Mouse (Mus musculus): ENCODE data around the gene Prdm16. TPM values are rescaled to one million over a fixed set of nuclear protein-coding genes. Genes with fewer than 3 reads are reported as not detected.

Gene Prdm16
- polyA plus RNA-seq, 1 experiment from 2014 or later, result 12.6 TPM

DNA sequence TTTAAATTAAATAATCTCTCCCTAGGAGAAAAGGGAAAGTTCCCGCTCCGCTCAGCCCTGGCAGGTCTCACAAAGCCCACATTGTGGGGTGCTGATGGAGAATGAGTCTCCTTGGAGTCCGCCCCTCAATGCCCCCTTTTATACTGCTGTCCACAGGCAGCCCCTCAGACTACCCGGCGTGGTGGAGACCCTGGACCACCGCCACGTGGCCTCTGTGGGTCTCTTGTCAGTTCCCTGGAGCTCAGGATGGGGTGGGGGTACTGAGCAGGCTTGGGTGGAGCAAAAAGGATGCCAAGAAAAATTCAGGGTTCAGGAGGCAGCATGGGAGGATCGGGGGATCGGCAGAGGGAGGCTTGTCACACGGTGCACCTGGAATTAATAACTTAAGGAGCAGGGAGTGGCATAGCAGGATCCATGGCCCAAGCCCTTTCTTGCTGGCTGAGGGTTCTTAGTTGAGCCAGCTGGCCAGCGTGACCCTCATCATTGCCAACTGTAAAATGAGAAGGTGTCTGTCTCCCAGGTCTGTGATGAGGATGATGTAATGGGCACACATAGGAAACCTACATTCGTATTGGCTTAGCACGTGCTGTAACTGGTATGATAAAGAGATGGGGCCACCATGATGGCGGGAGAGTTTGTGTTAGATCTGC is 239.9 kb downstream of the Prdm16 start:
- 68% methylated on average over 14 of the region's 14 CpGs for WGBS
- Histone ChIP-seq H3K4me2 (ENCODE audit: low read length) (no peak overlapping the region), H3K27ac (ENCODE audit: low read depth, low read length) (no peak overlapping the region), H3K36me3 (ENCODE audit: control insufficient read depth, insufficient read depth, low read length) (no peaks in the 10 kb centered on the region), H3K4me1 (ENCODE audit: control insufficient read depth, insufficient read depth, low read depth, low read length) (peaks cover 20% of the 10 kb centered on the region; the same call in 1 of the 2 replicates), H3K27me3 (replicated peaks; ENCODE audit: control insufficient read depth, insufficient read depth, low read length) (no peaks in the 10 kb centered on the region), H3K9ac (ENCODE audit: low read depth, low read length) (no peak overlapping the region), H3K4me3 (ENCODE audit: low read length) (no peak overlapping the region), H3K9me3 (ENCODE audit: control insufficient read depth, low read length) (no peaks in the 10 kb centered on the region)
- ATAC-seq, result peak; percentile 71

DNA sequence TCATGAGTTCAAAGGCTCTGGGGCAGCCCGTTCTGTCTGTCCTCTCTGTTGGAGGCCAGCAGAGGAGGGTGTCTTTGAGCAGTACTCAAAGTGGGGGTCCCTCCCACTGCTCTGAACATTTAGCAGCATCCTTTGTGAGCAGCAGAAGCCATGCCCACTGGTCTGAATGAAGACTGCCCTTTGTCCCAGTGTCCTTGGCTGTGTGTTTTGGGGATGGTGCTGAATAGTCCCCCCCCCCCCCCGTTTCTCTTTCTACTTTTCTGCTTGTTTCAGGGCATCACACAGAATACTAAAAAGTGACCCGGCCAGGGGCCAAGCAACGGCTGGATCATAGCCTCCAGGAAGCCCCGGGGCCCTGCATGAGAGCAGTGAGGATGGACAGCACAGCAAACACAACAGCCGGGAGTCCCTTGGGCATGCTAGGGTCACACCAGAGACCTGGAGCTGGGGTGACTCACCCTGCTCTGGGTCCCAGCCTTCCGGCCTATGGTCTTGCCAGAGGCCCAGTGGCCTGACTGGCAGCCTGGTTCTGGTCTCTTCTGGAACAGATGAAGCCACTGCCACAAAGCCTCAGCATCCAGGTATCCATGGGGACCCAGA is 242.4 kb downstream of the Prdm16 start:
- Histone ChIP-seq H3K4me3 (ENCODE audit: low read length) (no peak overlapping the region), H3K36me3 (ENCODE audit: control insufficient read depth, insufficient read depth, low read length) (no peaks in the 10 kb centered on the region), H3K27ac (ENCODE audit: low read depth, low read length) (no peak overlapping the region), H3K4me2 (ENCODE audit: low read length) (no peak overlapping the region), H3K27me3 (replicated peaks; ENCODE audit: control insufficient read depth, insufficient read depth, low read length) (no peaks in the 10 kb centered on the region), H3K4me1 (ENCODE audit: control insufficient read depth, insufficient read depth, low read depth, low read length) (peaks cover 30% of the 10 kb centered on the region), H3K9ac (ENCODE audit: low read depth, low read length) (no peak overlapping the region), H3K9me3 (ENCODE audit: control insufficient read depth, low read length) (no peaks in the 10 kb centered on the region)
- peak; percentile 83 for ATAC-seq
- WGBS, result 48% methylated on average over 7 of the region's 7 CpGs

- 0 out of 2 replicates have a peak overlapping the region, but pooled peaks have one; percentile 19 for H3K27ac ChIP-seq (ENCODE audit: low read depth, low read length)
- no peak overlapping the region for H3K4me3 ChIP-seq (ENCODE audit: low read length)
- H3K27me3 ChIP-seq (replicated peaks; ENCODE audit: control insufficient read depth, insufficient read depth, low read length), result no peaks in the 10 kb centered on the region
- H3K9ac ChIP-seq (ENCODE audit: low read depth, low read length), result no peak overlapping the region
- H3K4me1 ChIP-seq (ENCODE audit: control insufficient read depth, insufficient read depth, low read depth, low read length), result peaks cover 30% of the 10 kb centered on the region
- no peaks in the 10 kb centered on the region for H3K9me3 ChIP-seq (ENCODE audit: control insufficient read depth, low read length)
- ATAC-seq, result peak; percentile 73
- no peaks in the 10 kb centered on the region for H3K36me3 ChIP-seq (ENCODE audit: control insufficient read depth, insufficient read depth, low read length)
- WGBS, result 29% methylated on average over 18 of the region's 18 CpGs
- H3K4me2 ChIP-seq (ENCODE audit: low read length), result no peak overlapping the region
These were observed 243.2 kb downstream of the Prdm16 start for GRCm38 (mm10) chr4:154393196-154394122.

DNA sequence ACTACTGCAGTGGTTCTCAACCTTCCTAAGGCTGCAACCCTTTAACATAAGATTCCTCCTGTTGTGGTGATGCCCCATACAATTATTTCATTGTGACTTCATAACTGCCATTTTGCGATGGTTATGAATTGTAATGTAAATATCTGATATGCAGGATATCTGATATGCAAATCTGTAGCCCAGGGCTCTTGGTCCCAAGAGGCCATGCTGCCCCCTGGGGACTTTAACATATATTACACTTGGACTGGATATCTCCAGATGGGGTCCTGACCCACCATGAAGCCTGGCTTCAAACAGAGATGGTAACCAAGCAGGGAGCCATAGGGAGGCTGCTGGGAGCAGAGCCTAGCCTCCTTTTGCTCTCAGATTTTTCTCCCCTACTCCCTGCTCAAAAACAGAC is 244.0 kb downstream of the Prdm16 start:
- H3K4me2 ChIP-seq (ENCODE audit: low read length), result no peak overlapping the region

GRCm38 (mm10) chr4:154390333-154391080 is 246.2 kb downstream of the Prdm16 start:
- Histone ChIP-seq H3K36me3 (ENCODE audit: control insufficient read depth, insufficient read depth, low read length) (no peaks in the 10 kb centered on the region), H3K27ac (ENCODE audit: low read depth, low read length) (peak overlapping the region; percentile 56; the same call in 1 of the 2 replicates), H3K4me3 (ENCODE audit: low read length) (no peak overlapping the region), H3K9me3 (ENCODE audit: control insufficient read depth, low read length) (no peaks in the 10 kb centered on the region), H3K4me2 (ENCODE audit: low read length) (no peak overlapping the region), H3K4me1 (ENCODE audit: control insufficient read depth, insufficient read depth, low read depth, low read length) (peaks cover 36% of the 10 kb centered on the region), H3K27me3 (replicated peaks; ENCODE audit: control insufficient read depth, insufficient read depth, low read length) (no peaks in the 10 kb centered on the region), H3K9ac (ENCODE audit: low read depth, low read length) (peak overlapping the region; percentile 2; the same call in 1 of the 2 replicates)
- 8% methylated on average over 20 of the region's 20 CpGs for WGBS
- ATAC-seq, result peak; percentile 29

More for the DNA sequence above, 244.0 kb downstream of the Prdm16 start:
- Histone ChIP-seq H3K27me3 (replicated peaks; ENCODE audit: control insufficient read depth, insufficient read depth, low read length) (no peaks in the 10 kb centered on the region), H3K27ac (ENCODE audit: low read depth, low read length) (no peak overlapping the region), H3K36me3 (ENCODE audit: control insufficient read depth, insufficient read depth, low read length) (no peaks in the 10 kb centered on the region), H3K4me3 (ENCODE audit: low read length) (no peak overlapping the region), H3K9me3 (ENCODE audit: control insufficient read depth, low read length) (no peaks in the 10 kb centered on the region), H3K9ac (ENCODE audit: low read depth, low read length) (no peak overlapping the region), H3K4me1 (ENCODE audit: control insufficient read depth, insufficient read depth, low read depth, low read length) (peaks cover 30% of the 10 kb centered on the region)
- WGBS, result 68% methylated on average over 1 of the region's 1 CpGs
- ATAC-seq, result no peak

DNA sequence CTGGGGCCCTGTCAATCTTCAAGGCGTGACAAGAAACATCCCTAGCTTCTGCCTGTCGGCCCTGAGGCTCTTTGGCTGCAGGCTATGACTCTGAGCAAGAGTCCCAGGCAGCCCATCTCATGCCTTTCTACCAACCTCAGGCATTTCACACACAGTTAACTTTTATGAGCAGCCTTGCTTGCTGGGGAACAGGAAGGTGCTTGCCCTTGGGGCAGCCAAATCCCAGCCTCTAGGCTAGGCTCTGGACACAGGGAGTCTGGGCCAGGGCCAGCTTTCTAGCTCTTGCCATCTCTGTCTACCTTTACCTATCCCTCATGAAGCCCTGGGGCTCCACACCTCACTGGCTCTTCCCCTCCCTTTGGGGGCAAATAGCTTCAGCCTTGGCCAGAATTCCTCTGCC is 247.0 kb downstream of the Prdm16 start:
- no peaks in the 10 kb centered on the region for H3K36me3 ChIP-seq (ENCODE audit: control insufficient read depth, insufficient read depth, low read length)
- no peaks in the 10 kb centered on the region for H3K27me3 ChIP-seq (replicated peaks; ENCODE audit: control insufficient read depth, insufficient read depth, low read length)
- no peak overlapping the region for H3K9ac ChIP-seq (ENCODE audit: low read depth, low read length)
- H3K4me1 ChIP-seq (ENCODE audit: control insufficient read depth, insufficient read depth, low read depth, low read length), result peaks cover 38% of the 10 kb centered on the region
- no peak overlapping the region for H3K27ac ChIP-seq (ENCODE audit: low read depth, low read length)
- ATAC-seq, result no peak
- WGBS, result 73% methylated on average over 2 of the region's 2 CpGs
- H3K9me3 ChIP-seq (ENCODE audit: control insufficient read depth, low read length), result no peaks in the 10 kb centered on the region
- H3K4me3 ChIP-seq (ENCODE audit: low read length), result no peak overlapping the region
- no peak overlapping the region for H3K4me2 ChIP-seq (ENCODE audit: low read length)

GRCm38 (mm10) chr4:154386810-154387209 is 249.9 kb downstream of the Prdm16 start:
- ATAC-seq, result no peak
- Histone ChIP-seq H3K9me3 (ENCODE audit: control insufficient read depth, low read length) (no peaks in the 10 kb centered on the region), H3K9ac (ENCODE audit: low read depth, low read length) (no peak overlapping the region; the same call in 1 of the 2 replicates), H3K4me3 (ENCODE audit: low read length) (no peak overlapping the region), H3K27me3 (replicated peaks; ENCODE audit: control insufficient read depth, insufficient read depth, low read length) (no peaks in the 10 kb centered on the region), H3K4me1 (ENCODE audit: control insufficient read depth, insufficient read depth, low read depth, low read length) (peaks cover 28% of the 10 kb centered on the region), H3K4me2 (ENCODE audit: low read length) (no peak overlapping the region), H3K27ac (ENCODE audit: low read depth, low read length) (no peak overlapping the region), H3K36me3 (ENCODE audit: control insufficient read depth, insufficient read depth, low read length) (no peaks in the 10 kb centered on the region)
- WGBS, result 44% methylated on average over 8 of the region's 8 CpGs

DNA sequence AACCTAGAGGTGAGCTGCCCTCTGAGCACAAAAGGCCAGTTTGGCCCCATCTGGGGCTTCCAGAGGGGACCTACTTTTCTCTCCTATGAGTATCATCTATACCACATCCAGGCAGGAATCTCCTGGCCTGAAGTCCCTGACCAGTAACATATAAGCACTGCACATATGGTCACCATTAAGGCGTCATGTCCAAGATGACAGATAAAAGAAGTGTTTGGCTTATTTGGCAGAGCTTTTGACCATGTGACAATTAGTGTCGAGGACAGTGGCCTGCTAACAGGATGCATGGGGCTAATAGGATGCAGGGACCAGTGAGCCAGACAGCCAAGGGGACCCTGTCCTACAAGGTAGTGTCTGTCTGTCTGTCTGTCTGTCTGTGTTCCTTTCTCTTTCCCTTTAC is 250.8 kb downstream of the Prdm16 start:
- no peak overlapping the region for H3K4me2 ChIP-seq (ENCODE audit: low read length)
- no peak for ATAC-seq
- peaks cover 22% of the 10 kb centered on the region for H3K4me1 ChIP-seq (ENCODE audit: control insufficient read depth, insufficient read depth, low read depth, low read length)
- no peaks in the 10 kb centered on the region for H3K9me3 ChIP-seq (ENCODE audit: control insufficient read depth, low read length)
- H3K36me3 ChIP-seq (ENCODE audit: control insufficient read depth, insufficient read depth, low read length), result no peaks in the 10 kb centered on the region
- H3K9ac ChIP-seq (ENCODE audit: low read depth, low read length), result no peak overlapping the region
- H3K4me3 ChIP-seq (ENCODE audit: low read length), result no peak overlapping the region
- H3K27ac ChIP-seq (ENCODE audit: low read depth, low read length), result no peak overlapping the region
- 55% methylated on average over 2 of the region's 2 CpGs for WGBS
- no peaks in the 10 kb centered on the region for H3K27me3 ChIP-seq (replicated peaks; ENCODE audit: control insufficient read depth, insufficient read depth, low read length)

Data from hindbrain, embryonic 16.5 days (tissue).